Mouse (Mus musculus) activated CD4-positive, CD25-positive, alpha-beta regulatory T cell, adult 4 months (primary cell): ENCODE results near the gene Car3. TPM values are rescaled to one million over a fixed set of nuclear protein-coding genes. Genes with fewer than 3 reads are reported as not detected.

Experiments
- ATAC-seq: one replicate; pipeline ENCODE4 v1.8.0; 2017
- polyA plus RNA-seq, 2 experiments: library from polyadenylated mRNA; unstranded; fragments of 100-300 nt; shearing (Covaris generic); gene quantifications; one replicate each; pipeline ENCODE4 v1.2.1; 2017

Car3 gene
- polyA plus RNA-seq, 2 experiments from 2014 or later, result 0.52 TPM; not detected in 1

DNA sequence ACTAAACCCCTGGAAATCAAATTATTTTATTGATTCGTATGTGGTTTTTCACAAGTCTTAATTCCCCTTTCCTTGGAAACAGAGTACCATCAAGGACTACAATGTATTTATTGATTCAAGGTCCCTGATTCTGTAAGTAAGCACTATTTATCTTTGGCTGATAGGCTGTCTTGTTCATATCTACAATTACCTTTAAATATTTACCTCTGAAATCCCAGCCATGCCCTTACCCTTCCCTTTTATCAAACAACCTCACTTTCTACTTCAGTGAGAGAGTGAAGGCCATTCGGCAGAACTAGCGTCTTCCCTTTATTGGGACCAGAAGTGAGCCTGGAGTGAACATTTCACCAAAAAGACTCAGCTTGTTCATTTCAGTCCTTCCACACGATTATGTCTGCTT, 50.5 kb downstream of the Car3 start:
- no peak for ATAC-seq

DNA sequence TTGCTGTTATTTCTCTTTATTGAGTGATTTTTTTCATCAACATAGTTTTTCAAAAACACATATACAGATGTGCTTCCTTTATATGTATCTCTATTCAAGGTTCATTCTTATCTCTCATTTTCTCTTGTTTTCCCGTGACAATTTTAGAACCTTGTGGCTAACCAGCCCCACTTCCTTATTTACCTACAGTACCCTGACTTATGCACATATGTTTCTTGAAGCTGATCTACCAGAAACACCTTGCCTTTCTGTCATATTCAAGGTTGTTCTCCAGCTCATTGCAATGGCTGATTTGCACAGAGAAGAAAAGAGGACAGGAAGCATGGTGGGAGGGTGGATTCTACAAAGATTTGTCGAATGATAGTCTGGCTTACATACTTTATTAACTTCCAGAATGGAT, 52.0 kb downstream of the Car3 start:
- ATAC-seq, result no peak

DNA sequence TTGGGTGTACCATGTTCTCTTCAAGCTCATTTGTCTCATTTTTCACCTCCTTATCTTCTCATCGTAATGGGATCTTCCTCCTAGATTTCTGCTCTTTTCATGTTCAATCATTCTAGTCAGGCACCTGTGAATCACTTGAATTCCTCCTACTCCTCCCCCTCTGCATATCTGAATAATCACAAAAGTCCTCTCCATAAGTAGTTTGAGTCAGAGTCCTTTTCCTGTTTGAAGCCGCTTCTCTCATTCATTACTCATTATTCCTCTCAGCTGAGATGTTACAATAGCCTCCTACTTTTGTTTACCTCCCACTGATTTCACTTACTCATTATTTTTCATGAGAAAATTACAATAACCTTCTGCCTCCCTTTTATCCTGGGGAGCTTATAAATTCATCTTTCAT, 53.9 kb downstream of the Car3 start:
- ATAC-seq, result no peak

Other genes with a start within 250 kb of the Car3 start
- gene Car13, start 221.8 kb upstream of the Car3 start, polyA plus RNA-seq, result under 1 TPM; 0.24 to 0.27 TPM
- gene Car1, start 55.1 kb upstream of the Car3 start, polyA plus RNA-seq, result 1 to 10 TPM in 1 of 2 experiments, not detected in 1; 5.8 TPM
- 10 to 100 TPM in 1 of 2 experiments, 1 to 10 TPM in 1; 4.1 to 19.6 TPM for gene Car2, start 22.8 kb downstream of the Car3 start, polyA plus RNA-seq